Mouse (Mus musculus) hindbrain, embryonic 16.5 days (tissue): ENCODE measurements at regions not wholly inside any gene's neighbourhood (a gene's known extent, or its start where the extent isn't known, plus 50 kb on each side); places are given as distances from the start of the nearest gene placed in this dataset.

Source experiments
- ATAC-seq: fragments of 200-750 bp; cut with Nextera tagmentation; 2 replicates; pipeline ENCODE4 v1.8.0; 2017; ENCODE audit warnings: moderate TSS enrichment, moderate library complexity
- H3K27ac ChIP-seq: fragments of 300-500 bp; sonication (generic); 2 replicates; pipeline ENCODE4 v1.5.1; 2014; ENCODE audit warnings: low read depth, mild to moderate bottlenecking, control low read depth, low read length, moderate library complexity
- H3K27me3 ChIP-seq: fragments of 300-500 bp; sonication (generic); replicated peaks from 2 replicates; pipeline ENCODE4 v1.6.1; 2014; ENCODE audit warnings: low read length; ENCODE audit not compliant: control insufficient read depth, insufficient read depth
- H3K36me3 ChIP-seq: fragments of 300-500 bp; sonication (generic); 2 replicates; pipeline ENCODE4 v1.6.1; 2014; ENCODE audit warnings: mild to moderate bottlenecking, low read length, moderate library complexity, mixed read lengths; ENCODE audit not compliant: control insufficient read depth, insufficient read depth
- H3K4me1 ChIP-seq: fragments of 300-500 bp; sonication (generic); 2 replicates; pipeline ENCODE4 v1.6.1; 2014; ENCODE audit warnings: low read depth, low read length; ENCODE audit not compliant: control insufficient read depth, insufficient read depth
- H3K4me2 ChIP-seq: fragments of 300-500 bp; sonication (generic); 2 replicates; pipeline ENCODE4 v1.6.1; 2014; ENCODE audit warnings: mild to moderate bottlenecking, low read length, control low read depth, moderate library complexity
- H3K4me3 ChIP-seq: fragments of 300-500 bp; sonication (generic); 2 replicates; pipeline ENCODE4 v1.5.1; 2014; ENCODE audit warnings: mild to moderate bottlenecking, low read length, control low read depth, moderate library complexity
- H3K9ac ChIP-seq: fragments of 300-500 bp; sonication (generic); 2 replicates; pipeline ENCODE4 v1.6.1; 2014; ENCODE audit warnings: low read depth, mild to moderate bottlenecking, control low read depth, low read length, moderate library complexity
- H3K9me3 ChIP-seq: fragments of 300-500 bp; sonication (generic); 2 replicates; pipeline ENCODE4 v1.6.1; 2014; ENCODE audit warnings: mild to moderate bottlenecking, low read length, moderate library complexity; ENCODE audit not compliant: control insufficient read depth
- whole genome bisulfite sequencing: fragments of 180-500 bp; shearing (Covaris S2); extraction: QIAGEN DNeasy Blood & Tissue Kit; methylation state at CpG from one replicate; pipeline ENCODE4 v1.1.7; 2014; 5-methylcytosine and 5-hydroxymethylcytosine counted together

DNA sequence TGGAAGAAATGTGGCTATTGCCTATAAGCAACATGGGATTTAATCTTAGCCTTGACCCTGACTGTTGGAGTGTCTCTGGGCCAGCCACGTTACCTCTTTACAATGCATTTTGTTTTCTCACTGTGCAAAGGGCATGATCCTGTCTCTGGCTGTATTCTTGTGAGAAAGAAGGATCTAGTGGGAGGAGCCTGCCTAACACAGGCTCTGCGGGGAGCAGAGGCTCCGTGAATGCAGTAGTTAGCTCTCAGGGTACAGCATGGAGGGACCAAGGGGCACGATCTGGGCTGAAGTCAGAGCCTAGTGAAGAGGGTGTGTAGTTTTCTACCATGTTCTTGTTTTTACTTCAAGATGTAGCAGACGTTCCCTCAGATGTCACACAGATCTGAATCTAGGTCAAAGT, 395.8 kb upstream of the Fam92a start:
- ATAC-seq = 0 out of 2 replicates have a peak, but pooled peaks have one; percentile 34

DNA sequence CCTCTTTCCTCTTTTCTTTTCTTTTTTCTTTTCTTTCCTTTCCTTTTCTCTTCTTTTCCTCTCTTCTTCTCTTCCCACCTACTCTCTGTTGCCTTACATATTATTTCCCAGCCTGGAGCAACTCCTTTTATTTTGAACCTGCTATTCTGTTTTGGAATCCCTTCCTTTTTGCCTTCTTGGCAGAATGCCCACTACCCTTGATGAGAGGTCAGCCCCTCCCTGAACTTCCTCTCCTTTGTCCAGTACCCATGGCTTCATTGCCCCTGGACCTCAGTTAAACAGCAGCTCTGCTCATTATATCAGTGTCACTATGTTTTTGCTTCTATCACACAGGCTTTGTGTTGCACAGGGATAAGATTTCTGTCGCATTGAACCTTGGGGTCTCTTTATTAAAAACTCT, 391.2 kb upstream of the Fam92a start:
- Histone ChIP-seq H3K4me3 (no peak overlapping the region), H3K27me3 (no peaks in the 10 kb centered on the region), H3K9ac (no peak overlapping the region), H3K9me3 (no peaks in the 10 kb centered on the region), H3K36me3 (no peaks in the 10 kb centered on the region), H3K4me2 (no peak overlapping the region), H3K27ac (no peak overlapping the region), H3K4me1 (no peaks in the 10 kb centered on the region)
- no peak for ATAC-seq
- 55% methylated on average over 1 of the region's 1 CpGs for WGBS

More for the DNA sequence above, 395.8 kb upstream of the Fam92a start:
- Histone ChIP-seq H3K9me3 (no peaks in the 10 kb centered on the region), H3K4me1 (no peaks in the 10 kb centered on the region), H3K36me3 (no peaks in the 10 kb centered on the region), H3K9ac (no peak overlapping the region), H3K4me3 (no peak overlapping the region), H3K27ac (no peak overlapping the region), H3K27me3 (no peaks in the 10 kb centered on the region), H3K4me2 (no peak overlapping the region)
- 11% methylated on average over 5 of the region's 5 CpGs for WGBS

GRCm38 (mm10) chr4:12560546-12560945, 388.7 kb upstream of the Fam92a start:
- H3K4me3 ChIP-seq = no peak overlapping the region
- no peaks in the 10 kb centered on the region for H3K36me3 ChIP-seq
- no peaks in the 10 kb centered on the region for H3K9me3 ChIP-seq
- 66% methylated on average over 3 of the region's 3 CpGs for WGBS
- no peak overlapping the region for H3K9ac ChIP-seq
- H3K4me1 ChIP-seq = no peaks in the 10 kb centered on the region
- H3K4me2 ChIP-seq = no peak overlapping the region
- no peak overlapping the region for H3K27ac ChIP-seq
- no peak for ATAC-seq
- H3K27me3 ChIP-seq = no peaks in the 10 kb centered on the region

GRCm38 (mm10) chr4:12560015-12560414, 388.2 kb upstream of the Fam92a start:
- no peak for ATAC-seq
- H3K27me3 ChIP-seq = no peaks in the 10 kb centered on the region
- H3K9me3 ChIP-seq = no peaks in the 10 kb centered on the region
- no peaks in the 10 kb centered on the region for H3K4me1 ChIP-seq
- H3K36me3 ChIP-seq = no peaks in the 10 kb centered on the region
- no peak overlapping the region for H3K4me3 ChIP-seq
- no peak overlapping the region for H3K27ac ChIP-seq
- H3K4me2 ChIP-seq = no peak overlapping the region
- H3K9ac ChIP-seq = no peak overlapping the region
- 67% methylated on average over 4 of the region's 4 CpGs for WGBS

DNA sequence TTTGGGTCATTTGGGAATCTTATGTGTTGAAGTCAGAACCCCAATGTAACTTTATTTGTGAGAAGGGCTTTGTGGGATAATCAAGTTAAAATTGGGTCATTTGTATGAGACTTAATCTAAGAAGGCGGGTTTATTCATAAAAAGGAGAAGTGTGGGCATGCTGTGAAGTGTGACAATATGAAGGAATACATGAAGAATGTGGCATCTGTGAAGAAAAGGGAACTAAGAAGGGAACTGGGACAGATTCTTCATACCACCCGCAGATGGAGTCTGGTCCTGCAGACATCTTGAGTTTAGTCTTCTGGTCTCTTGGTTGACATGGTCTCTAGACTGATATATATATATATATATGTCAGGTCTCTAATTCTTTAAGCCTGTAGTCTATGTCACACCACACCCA, 385.3 kb upstream of the Fam92a start:
- H3K36me3 ChIP-seq = no peaks in the 10 kb centered on the region
- no peak overlapping the region for H3K4me2 ChIP-seq
- no peak overlapping the region for H3K4me3 ChIP-seq
- H3K27ac ChIP-seq = no peak overlapping the region
- no peaks in the 10 kb centered on the region for H3K9me3 ChIP-seq
- H3K9ac ChIP-seq = no peak overlapping the region
- no peaks in the 10 kb centered on the region for H3K27me3 ChIP-seq
- H3K4me1 ChIP-seq = no peaks in the 10 kb centered on the region
- ATAC-seq = no peak
- 86% methylated on average over 2 of the region's 2 CpGs for WGBS

DNA sequence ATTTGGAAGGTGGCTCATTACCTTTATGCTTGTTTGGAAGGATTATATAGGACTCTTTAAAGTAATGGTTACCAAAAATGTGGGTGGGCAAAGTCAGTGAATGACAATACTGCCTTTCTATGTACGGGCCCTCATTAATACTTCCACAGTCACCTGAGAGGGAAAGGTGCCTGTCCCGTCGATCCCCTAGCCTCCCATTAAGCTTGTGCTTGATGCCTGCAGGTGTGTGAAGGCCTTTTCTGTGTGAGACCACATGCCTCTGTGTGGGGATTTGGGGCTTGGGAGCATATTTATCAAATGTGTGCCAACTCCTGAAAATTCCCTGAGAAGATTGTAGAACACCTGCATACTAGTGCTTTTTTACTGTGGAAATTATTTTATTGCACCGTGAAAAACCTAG, 377.4 kb upstream of the Fam92a start:
- ATAC-seq = no peak
- no peaks in the 10 kb centered on the region for H3K4me1 ChIP-seq
- H3K36me3 ChIP-seq = no peaks in the 10 kb centered on the region
- 90% methylated on average over 4 of the region's 4 CpGs for WGBS
- no peaks in the 10 kb centered on the region for H3K27me3 ChIP-seq
- H3K4me2 ChIP-seq = no peak overlapping the region
- H3K4me3 ChIP-seq = no peak overlapping the region
- H3K27ac ChIP-seq = no peak overlapping the region
- no peak overlapping the region for H3K9ac ChIP-seq
- no peaks in the 10 kb centered on the region for H3K9me3 ChIP-seq

DNA sequence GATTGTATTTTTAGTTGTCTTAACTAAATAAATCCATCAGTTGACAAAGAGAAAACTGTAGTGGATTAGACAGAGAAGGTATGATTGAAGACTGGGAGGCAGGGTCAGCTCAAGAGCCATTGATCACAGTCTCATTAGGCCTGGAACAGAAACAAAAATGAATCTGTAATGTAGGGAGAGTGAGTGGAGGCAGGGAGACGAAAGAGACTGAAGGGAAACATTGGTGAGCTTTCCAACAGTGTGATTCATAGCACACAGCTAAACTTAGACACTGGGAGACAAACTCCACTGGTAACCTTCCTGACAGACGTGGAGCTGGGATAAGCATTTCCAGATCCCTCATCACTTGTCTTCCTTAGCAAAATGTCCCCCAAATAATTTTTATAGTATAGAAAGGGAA, 372.1 kb upstream of the Fam92a start:
- no peaks in the 10 kb centered on the region for H3K36me3 ChIP-seq
- H3K4me2 ChIP-seq = no peak overlapping the region
- ATAC-seq = no peak
- 56% methylated on average over 2 of the region's 2 CpGs for WGBS
- no peak overlapping the region for H3K27ac ChIP-seq
- H3K4me3 ChIP-seq = no peak overlapping the region
- no peaks in the 10 kb centered on the region for H3K9me3 ChIP-seq
- 0 out of 2 replicates have a peak, but pooled peaks cover 2% of the 10 kb centered on the region for H3K4me1 ChIP-seq
- no peaks in the 10 kb centered on the region for H3K27me3 ChIP-seq
- no peak overlapping the region for H3K9ac ChIP-seq

DNA sequence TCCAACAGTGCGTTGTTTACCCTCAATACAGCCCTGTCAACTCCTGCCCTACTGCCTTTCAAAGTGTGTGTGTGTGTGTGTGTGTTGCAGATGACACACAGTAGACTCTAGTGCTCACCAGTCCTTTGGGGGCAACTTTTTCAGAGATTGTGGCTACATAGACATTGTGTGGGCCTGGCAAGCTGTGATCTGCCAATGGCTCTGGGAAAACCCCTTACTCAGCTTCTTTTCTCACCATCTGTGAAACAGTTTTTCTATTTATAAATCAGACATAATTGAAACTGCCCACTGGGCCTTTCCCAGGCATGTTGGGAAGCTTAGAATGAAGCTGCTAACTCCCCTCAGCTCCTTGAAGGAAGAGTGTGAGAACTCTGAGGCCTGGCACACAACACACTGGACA, 369.7 kb upstream of the Fam92a start:
- H3K4me3 ChIP-seq = no peak overlapping the region
- H3K4me2 ChIP-seq = no peak overlapping the region
- H3K27ac ChIP-seq = no peak overlapping the region
- WGBS = 85% methylated on average over 1 of the region's 1 CpGs
- no peaks in the 10 kb centered on the region for H3K27me3 ChIP-seq
- H3K9me3 ChIP-seq = no peaks in the 10 kb centered on the region
- no peak for ATAC-seq
- H3K36me3 ChIP-seq = no peaks in the 10 kb centered on the region
- 0 out of 2 replicates have a peak, but pooled peaks cover 2% of the 10 kb centered on the region for H3K4me1 ChIP-seq
- H3K9ac ChIP-seq = no peak overlapping the region

DNA sequence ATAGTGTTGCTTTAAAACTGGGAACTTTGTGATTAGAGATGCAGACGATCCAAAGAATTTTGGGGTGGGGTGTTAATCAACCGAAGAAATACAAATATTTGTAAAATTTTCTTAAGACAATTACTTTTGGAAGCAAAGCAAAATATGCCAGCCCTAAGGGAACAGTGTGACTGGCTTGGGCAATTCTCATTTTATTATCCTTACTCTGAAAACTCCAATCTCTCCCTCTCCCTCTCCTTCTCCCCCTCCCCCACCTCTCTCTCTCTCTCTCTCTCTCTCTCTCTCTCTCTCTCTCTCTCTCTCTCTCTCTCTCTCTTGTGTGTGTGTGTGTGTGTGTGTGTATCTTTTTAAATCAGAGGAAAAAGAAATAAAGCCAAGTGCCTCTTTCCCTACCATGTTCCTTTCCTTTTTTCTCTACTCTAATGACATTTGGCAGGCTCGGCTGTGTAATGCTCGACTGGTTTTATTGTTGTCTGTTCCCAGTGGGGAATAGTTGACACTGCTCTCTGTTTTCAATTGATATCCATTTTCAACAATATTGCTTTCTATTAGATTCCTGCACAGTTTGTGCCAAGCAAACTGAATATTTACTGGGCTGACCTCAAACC, 367.5 kb upstream of the Fam92a start:
- Histone ChIP-seq H3K27ac (peak overlapping the region; percentile 53), H3K4me2 (peak overlapping the region; percentile 52), H3K4me1 (0 out of 2 replicates have a peak, but pooled peaks cover 2% of the 10 kb centered on the region), H3K36me3 (no peaks in the 10 kb centered on the region), H3K9ac (peak overlapping the region; percentile 31; the same call in 1 of the 2 replicates), H3K4me3 (no peak overlapping the region), H3K27me3 (no peaks in the 10 kb centered on the region), H3K9me3 (no peaks in the 10 kb centered on the region)
- WGBS = 14% methylated on average over 4 of the region's 4 CpGs
- peak; percentile 57 for ATAC-seq
